Mouse (Mus musculus) spleen, postnatal 14 days (tissue): ENCODE measurements around the gene Mfge8.

Source experiments
- DNase-seq, 2 experiments: peaks; one replicate each; pipeline ENCODE4 v3.0.0; 2021 to 2022; ENCODE audit warnings: low spot score in 2 of 2

The Mfge8 gene

GRCm38 (mm10) chr7:79130385-79130784, 18.5 kb downstream of the Mfge8 start:
- no peak for DNase-seq

GRCm38 (mm10) chr7:79129883-79130282, 19.0 kb downstream of the Mfge8 start:
- DNase-seq = no peak

GRCm38 (mm10) chr7:79123465-79123864, 25.4 kb downstream of the Mfge8 start:
- no peak for DNase-seq

- DNase-seq = no peak
These were observed 35.0 kb downstream of the Mfge8 start for GRCm38 (mm10) chr7:79113848-79114247.

DNA sequence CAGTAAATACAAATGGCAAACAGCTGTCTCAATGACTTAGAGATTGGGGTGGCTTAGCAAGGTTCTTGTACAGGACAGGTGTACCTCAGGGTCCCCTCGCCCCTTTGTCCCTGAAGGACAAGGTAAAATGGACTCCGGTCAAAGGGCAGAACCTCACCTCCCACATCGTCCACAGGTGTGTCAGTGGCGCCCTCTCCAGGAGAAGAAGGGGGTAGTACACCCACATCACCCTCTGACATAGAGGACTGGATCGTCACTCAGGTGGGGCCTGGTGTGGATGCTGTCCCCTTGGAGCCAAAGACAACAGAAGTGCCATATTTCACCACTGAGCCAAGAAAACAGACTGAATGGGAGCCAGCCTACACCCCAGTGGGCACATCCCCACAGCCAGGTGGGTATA, 52.4 kb downstream of the Mfge8 start:
- DNase-seq = no peak

DNA sequence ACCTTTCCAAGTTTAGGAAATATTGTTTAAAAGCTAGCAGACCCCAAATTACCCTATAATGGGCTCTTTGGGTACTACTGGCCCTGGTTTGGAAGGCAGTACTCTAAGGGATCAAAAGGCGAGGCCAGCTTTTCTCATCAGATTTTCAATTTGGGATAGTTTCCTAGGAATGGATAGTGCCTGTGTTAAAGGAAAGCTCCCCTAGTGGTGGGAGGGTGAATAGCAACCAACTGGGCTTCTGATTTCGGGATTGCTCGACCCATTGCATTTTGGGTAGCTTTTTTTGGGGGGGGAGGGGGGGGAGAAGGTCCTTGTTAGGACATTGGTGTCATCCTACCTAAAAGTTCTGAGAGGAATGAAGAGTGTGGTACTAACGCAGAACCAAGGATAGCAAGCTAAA, 59.7 kb downstream of the Mfge8 start:
- DNase-seq = no peak
